Mouse (Mus musculus) erythroblast, adult 5-6 weeks (primary cell): ENCODE measurements around the gene Eps8l2. TPM values are rescaled to one million over a fixed set of nuclear protein-coding genes. Genes with fewer than 3 reads are reported as not detected.

Experiments
- ATAC-seq: replicated peaks from 2 replicates; pipeline ENCODE4 v1.8.0; 2016; ENCODE audit warnings: moderate number of reproducible peaks, mild to moderate bottlenecking, moderate TSS enrichment, inconsistent platforms; ENCODE audit not compliant: poor library complexity, low FRiP score, severe bottlenecking
- total RNA-seq, 2 experiments: library from RNA; stranded (forward) in 1 of 2; stranded (reverse) in 1 of 2; fragments of 150-400 nt in 1 of 2; fragments of 200-764, 138-1000 nt in 1 of 2; gene quantifications; 2 replicates each; pipeline versions ENCODE4 v1.2.3 to v1.2.4; 2015 to 2017; ENCODE audit warnings: low replicate concordance in 2 of 2

The Eps8l2 gene
- total RNA-seq, 2 experiments from 2014 or later, result not detected

- ATAC-seq, result peak; percentile 87
Observed at GRCm38 (mm10) chr7:141327469-141328372, 11.0 kb upstream of the Eps8l2 start, which contains the start of the genes Deaf1 and Tmem80. Deaf1 (minus strand) TSS chr7:141327690. Tmem80 (plus strand) TSS chr7:141327739.

- no peak; the same call in 1 of the 2 replicates for ATAC-seq
Observed at GRCm38 (mm10) chr7:141328373-141328990, 10.2 kb upstream of the Eps8l2 start.

GRCm38 (mm10) chr7:141330706-141331105 lies 8.0 kb upstream of the Eps8l2 start:
- ATAC-seq, result no peak

- ATAC-seq, result no peak
Observed at GRCm38 (mm10) chr7:141331990-141332389, 6.7 kb upstream of the Eps8l2 start.

- ATAC-seq, result no peak
Observed at GRCm38 (mm10) chr7:141335044-141335579, 3.6 kb upstream of the Eps8l2 start.

GRCm38 (mm10) chr7:141335682-141336081 lies 3.0 kb upstream of the Eps8l2 start:
- no peak for ATAC-seq

GRCm38 (mm10) chr7:141336296-141336695 lies 2.4 kb upstream of the Eps8l2 start:
- ATAC-seq, result no peak

- no peak for ATAC-seq
Observed at GRCm38 (mm10) chr7:141337716-141338416, 814 bp upstream of the Eps8l2 start.

GRCm38 (mm10) chr7:141339215-141339920 lies 688 bp downstream of the Eps8l2 start:
- no peak for ATAC-seq

- no peak for ATAC-seq
Observed at GRCm38 (mm10) chr7:141340023-141340422, 1.3 kb downstream of the Eps8l2 start.

- ATAC-seq, result no peak
Observed at GRCm38 (mm10) chr7:141340476-141340875, 1.8 kb downstream of the Eps8l2 start.

- ATAC-seq, result no peak
Observed at GRCm38 (mm10) chr7:141341689-141342226, 3.1 kb downstream of the Eps8l2 start.

GRCm38 (mm10) chr7:141343230-141343629 lies 4.5 kb downstream of the Eps8l2 start:
- no peak for ATAC-seq

GRCm38 (mm10) chr7:141343696-141344095 lies 5.0 kb downstream of the Eps8l2 start:
- ATAC-seq, result no peak

- ATAC-seq, result no peak
Observed at GRCm38 (mm10) chr7:141344787-141345186, 6.1 kb downstream of the Eps8l2 start.

GRCm38 (mm10) chr7:141351061-141351460 lies 12.4 kb downstream of the Eps8l2 start:
- no peak for ATAC-seq

GRCm38 (mm10) chr7:141355051-141355450 lies 16.4 kb downstream of the Eps8l2 start:
- ATAC-seq, result 0 out of 2 replicates have a peak, but pooled peaks have one; percentile 24

GRCm38 (mm10) chr7:141355626-141356326 lies 17.1 kb downstream of the Eps8l2 start:
- ATAC-seq, result 0 out of 2 replicates have a peak, but pooled peaks have one; percentile 15
